Mouse (Mus musculus): ENCODE data around the gene Hbq1a. TPM values are rescaled to one million over a fixed set of nuclear protein-coding genes. Genes with fewer than 3 reads are reported as not detected.

Hbq1a gene
- total RNA-seq, 2 experiments from 2014 or later = 4.2 TPM; not detected in 1

Other genes with a start within 250 kb of the Hbq1a start
- not detected in 2 replicates for gene Il9r, start 99.8 kb upstream of the Hbq1a start, total RNA-seq (2015; ENCODE audit: low replicate concordance)
- gene Il9r, start 99.8 kb upstream of the Hbq1a start, total RNA-seq (2017; ENCODE audit: low replicate concordance) = not detected in 2 replicates
- gene Snrnp25, start 94.7 kb upstream of the Hbq1a start, total RNA-seq (2015; ENCODE audit: low replicate concordance) = 52.3 and 53.7 TPM in 2 replicates
- gene Snrnp25, start 94.7 kb upstream of the Hbq1a start, total RNA-seq (2017; ENCODE audit: low replicate concordance) = 31.8 and 104 TPM in 2 replicates
- gene Rhbdf1, start 77.8 kb upstream of the Hbq1a start, total RNA-seq (2015; ENCODE audit: low replicate concordance) = not detected in 2 replicates
- gene Rhbdf1, start 77.8 kb upstream of the Hbq1a start, total RNA-seq (2017; ENCODE audit: low replicate concordance) = 2.3 and 5.0 TPM in 2 replicates
- gene Mpg, start 73.6 kb upstream of the Hbq1a start, total RNA-seq (2015; ENCODE audit: low replicate concordance) = 13.0 and 14.1 TPM in 2 replicates
- 18.7 and 23.9 TPM in 2 replicates for gene Mpg, start 73.6 kb upstream of the Hbq1a start, total RNA-seq (2017; ENCODE audit: low replicate concordance)
- 75.9 and 106 TPM in 2 replicates for gene Nprl3, start 32.4 kb upstream of the Hbq1a start, total RNA-seq (2015; ENCODE audit: low replicate concordance)
- gene Nprl3, start 32.4 kb upstream of the Hbq1a start, total RNA-seq (2017; ENCODE audit: low replicate concordance) = 143 and 155 TPM in 2 replicates
- gene Hba-x, start 23.7 kb upstream of the Hbq1a start, total RNA-seq (2015; ENCODE audit: low replicate concordance) = not detected in 2 replicates
- not detected in 2 replicates for gene Hba-x, start 23.7 kb upstream of the Hbq1a start, total RNA-seq (2017; ENCODE audit: low replicate concordance)
- 47,098 and 48,818 TPM in 2 replicates for gene Hba-a1, start 16.6 kb upstream of the Hbq1a start, total RNA-seq (2015; ENCODE audit: low replicate concordance)
- gene Hba-a1, start 16.6 kb upstream of the Hbq1a start, total RNA-seq (2017; ENCODE audit: low replicate concordance) = 9,652 and 12,236 TPM in 2 replicates
- gene Hbq1b, start 13.1 kb upstream of the Hbq1a start, total RNA-seq (2015; ENCODE audit: low replicate concordance) = 247 and 301 TPM in 2 replicates
- gene Hbq1b, start 13.1 kb upstream of the Hbq1a start, total RNA-seq (2017; ENCODE audit: low replicate concordance) = 56.8 and 86.4 TPM in 2 replicates
- 80,494 and 89,325 TPM in 2 replicates for gene Hba-a2, start 3.6 kb upstream of the Hbq1a start, total RNA-seq (2015; ENCODE audit: low replicate concordance)
- gene Hba-a2, start 3.6 kb upstream of the Hbq1a start, total RNA-seq (2017; ENCODE audit: low replicate concordance) = 96,767 and 123,026 TPM in 2 replicates
- 0.72 and 2.1 TPM in 2 replicates for gene Sh3pxd2b, start 47.8 kb downstream of the Hbq1a start, total RNA-seq (2015; ENCODE audit: low replicate concordance)
- 0.26 TPM in 1 of 2 replicates, not detected in the other for gene Sh3pxd2b, start 47.8 kb downstream of the Hbq1a start, total RNA-seq (2017; ENCODE audit: low replicate concordance)
- not detected in 2 replicates for gene Ubtd2, start 155.3 kb downstream of the Hbq1a start, total RNA-seq (2015; ENCODE audit: low replicate concordance)
- gene Ubtd2, start 155.3 kb downstream of the Hbq1a start, total RNA-seq (2017; ENCODE audit: low replicate concordance) = 0.26 TPM in 1 of 2 replicates, not detected in the other
- gene Efcab9, start 232.0 kb downstream of the Hbq1a start, total RNA-seq (2015; ENCODE audit: low replicate concordance) = not detected in 2 replicates
- gene Efcab9, start 232.0 kb downstream of the Hbq1a start, total RNA-seq (2017; ENCODE audit: low replicate concordance) = not detected in 2 replicates
- 14.3 and 15.1 TPM in 2 replicates for gene Stk10, start 233.2 kb downstream of the Hbq1a start, total RNA-seq (2015; ENCODE audit: low replicate concordance)
- gene Stk10, start 233.2 kb downstream of the Hbq1a start, total RNA-seq (2017; ENCODE audit: low replicate concordance) = 8.3 and 10.0 TPM in 2 replicates